Mouse (Mus musculus) T-helper 2 cell (primary cell): ENCODE data around the gene Zc3h10.

ENCODE experiments used
- in situ Hi-C: fragments of 300-600 bp; cut with MboI, MseI; formaldehyde crosslinking; loops from one replicate; pipeline ENCODE4 v1.15.1; 2025; ENCODE audit warnings: high pct_unique_total_duplicates

Gene Zc3h10

DNA sequence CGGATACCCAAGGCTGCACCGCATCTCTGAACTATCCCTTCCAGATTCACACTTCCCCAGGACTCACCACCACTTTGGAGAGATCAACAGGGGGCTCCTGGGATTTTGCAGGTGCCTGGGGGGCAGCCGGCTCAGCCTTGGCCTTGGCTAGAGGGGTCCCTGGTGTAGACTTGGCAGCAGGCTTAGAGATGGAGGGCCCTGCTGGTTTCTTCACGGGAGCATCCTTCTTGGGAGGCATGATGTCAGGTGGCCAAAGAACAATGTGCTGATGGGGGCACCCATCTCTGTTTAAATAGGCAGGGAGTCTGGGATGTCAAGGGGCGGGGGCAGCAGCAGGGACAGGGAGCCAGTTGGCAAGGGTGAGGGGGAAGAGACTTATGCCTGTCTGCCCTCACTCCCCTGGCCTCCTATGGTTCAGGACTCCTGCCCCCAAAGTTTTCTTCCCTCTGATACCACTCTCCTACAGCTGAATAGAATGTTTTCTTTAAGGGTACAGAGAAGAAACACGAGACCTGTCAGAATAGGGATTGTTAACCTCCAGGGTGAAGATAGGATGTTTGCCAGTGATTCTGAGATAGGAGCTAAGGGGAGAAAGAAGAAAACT lies 50.3 kb downstream of the Zc3h10 start:
- in situ Hi-C loops: no loop called here

DNA sequence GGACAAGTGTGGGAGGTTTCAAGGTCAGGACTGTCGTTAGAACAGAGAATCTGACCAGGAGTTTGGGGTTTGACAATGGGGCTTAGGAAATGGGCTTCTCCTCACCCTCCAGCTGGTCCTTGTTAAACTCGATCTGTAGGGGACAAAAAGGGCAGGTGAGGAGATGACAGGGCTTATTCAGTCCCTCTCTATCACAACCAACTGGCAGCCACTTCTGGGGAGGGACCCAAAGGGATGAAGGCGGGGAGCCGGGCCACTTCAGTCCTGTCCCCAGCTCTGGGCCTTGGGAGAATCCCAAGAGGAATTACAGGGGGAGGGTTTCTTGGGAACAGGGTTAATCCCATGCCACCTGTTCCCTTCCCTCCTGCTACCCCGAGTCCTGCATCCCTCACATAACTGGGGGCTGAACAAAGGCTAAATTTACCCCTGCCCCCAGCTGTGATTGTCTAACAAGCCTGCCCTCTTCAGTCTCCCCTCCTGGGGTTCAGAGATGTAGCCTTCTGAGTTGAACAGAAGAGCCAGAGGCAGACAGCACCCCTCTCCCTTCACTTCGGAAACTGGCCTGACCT lies 51.0 kb downstream of the Zc3h10 start:
- in situ Hi-C loops: no loop called here

DNA sequence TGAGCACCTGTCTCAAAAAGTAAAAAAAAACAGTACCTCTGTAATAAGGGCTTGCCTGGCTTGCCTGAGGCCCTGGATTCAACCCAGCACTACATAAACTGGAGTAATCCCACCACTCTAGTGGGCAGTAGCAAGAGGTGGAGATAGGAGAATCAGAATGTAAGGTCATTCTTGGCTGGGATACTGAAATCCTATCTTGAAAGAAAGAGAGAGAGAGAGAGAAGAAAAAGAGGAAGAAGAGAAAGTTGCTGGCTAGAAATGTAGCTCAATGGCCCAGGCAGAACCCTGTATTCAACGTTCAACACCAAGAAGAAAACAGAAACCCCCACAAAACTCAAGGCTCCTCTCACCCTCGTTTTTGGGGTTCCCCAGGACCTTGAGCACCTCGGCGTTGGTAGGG lies 51.7 kb downstream of the Zc3h10 start:
- in situ Hi-C loops: no loop called here

DNA sequence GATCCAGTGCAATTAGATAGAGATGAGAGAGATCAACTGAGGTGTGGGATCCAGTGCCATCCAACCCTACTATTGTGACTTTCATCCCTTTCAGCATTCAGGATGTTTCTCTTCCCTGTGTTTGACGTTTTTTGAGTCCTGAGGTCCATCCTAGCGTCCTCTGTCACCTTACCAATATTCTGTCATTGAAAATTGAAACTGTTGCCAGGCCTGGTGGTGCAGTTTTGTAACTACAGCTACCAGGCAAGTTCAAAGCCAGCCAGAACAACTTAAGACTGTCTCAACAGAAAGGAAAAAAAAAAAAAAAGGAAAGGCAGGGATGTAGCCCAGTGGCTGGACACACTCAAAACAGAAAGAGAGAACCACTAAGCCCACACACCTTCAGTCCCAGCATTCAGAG lies 52.3 kb downstream of the Zc3h10 start:
- in situ Hi-C loops: no loop called here

DNA sequence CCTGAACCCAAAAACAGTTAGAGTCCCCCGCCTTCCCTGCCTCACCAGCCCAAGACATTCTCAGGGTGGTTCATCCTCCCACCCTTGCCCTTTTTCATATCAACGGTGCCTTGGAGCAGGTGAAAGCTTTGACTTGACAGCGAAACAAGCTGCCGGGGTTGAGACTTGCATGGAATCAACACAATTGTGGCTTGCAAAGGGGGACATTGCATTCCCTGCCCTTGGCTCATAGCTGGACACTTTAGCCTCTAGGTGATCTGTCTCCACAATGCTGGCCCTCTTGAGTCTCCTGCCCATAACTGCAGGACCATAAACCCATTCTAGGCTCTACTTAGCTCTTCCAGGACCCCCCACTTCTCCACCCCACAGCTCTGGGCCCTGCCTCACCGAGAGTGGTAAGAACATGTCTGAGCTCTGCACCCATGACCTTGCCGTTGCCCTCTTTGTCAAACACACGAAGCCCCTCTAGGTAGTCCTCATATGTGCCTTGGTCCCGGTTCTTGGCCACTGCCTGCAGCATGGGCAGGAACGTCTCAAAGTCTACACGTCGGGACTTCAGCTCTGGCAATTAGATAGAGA lies 52.8 kb downstream of the Zc3h10 start:
- in situ Hi-C loops: loop anchor here (5.0 kb wide), 1 partner anchor 33 kb away; the partner anchor contains the start of gene Esyt1

DNA sequence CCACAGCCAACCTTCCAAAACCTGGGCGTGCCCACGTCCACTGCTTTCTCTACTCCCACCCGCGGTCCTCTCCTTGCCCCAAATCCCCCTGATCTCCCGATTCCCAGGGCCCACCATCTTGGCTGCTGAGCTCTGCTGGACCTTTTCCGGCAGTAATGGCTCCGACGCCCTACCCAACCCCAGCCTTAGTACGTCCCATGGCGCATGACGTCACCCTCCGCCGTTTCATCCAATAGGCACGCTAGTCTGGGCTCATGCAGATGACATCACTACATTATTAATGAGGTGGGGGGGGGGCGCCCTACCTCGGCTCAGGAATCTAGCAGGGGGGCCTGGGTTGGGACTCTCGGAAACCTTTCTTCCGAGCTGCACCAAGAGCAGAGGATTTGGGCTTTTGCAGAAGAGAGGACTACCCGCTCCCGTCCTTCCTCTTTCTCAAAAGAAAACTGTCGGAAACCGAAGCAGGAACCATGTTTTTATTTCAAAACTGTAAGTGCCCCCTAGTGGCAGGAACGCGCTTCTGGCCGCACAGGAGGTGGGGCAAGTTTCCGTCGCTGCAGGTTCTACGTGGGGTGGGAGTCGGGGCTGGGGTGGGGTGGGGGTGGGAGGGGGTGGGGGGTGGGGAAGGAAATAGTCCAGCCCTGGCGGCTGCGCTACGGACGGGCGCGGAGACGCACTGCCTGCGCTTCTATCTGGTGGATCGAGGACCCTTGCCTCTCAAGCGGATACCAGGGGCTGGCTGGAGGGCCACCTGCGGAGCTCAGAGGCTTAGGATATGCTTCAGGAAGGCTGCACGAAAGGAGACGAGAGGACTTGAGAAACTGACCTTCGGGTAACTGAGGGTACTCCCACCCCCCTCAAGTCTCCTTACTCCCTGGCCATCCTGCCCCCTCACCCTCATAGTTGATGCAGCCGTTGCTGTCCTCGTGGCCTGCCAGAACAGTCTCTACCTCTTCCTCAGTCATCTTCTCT lies 53.6 kb downstream of the Zc3h10 start, which contains the start of gene Myl6:
Myl6 (minus strand) TSS at position 451 of the 972 bp plus-strand sequence.
- in situ Hi-C loops: loop anchor here (5.0 kb wide), 1 partner anchor 33 kb away; the partner anchor contains the start of gene Esyt1

DNA sequence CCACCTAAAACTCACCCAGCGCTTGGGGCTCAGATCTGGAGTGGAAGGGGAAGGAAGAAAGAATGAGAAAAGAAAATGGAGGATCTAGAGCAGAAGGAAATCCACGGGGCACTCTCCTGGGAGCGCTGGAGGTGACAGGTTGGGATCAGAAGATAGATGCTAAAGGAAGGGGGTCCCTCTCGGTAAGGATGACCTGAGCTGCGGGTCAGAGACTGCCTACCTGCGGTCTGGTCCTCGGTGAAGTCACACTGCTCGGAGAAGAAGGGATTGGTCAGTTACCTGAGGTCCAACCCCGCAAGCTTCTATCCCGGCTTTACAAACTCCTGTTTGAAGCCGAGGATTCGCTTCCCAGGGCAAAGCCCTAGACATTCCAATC lies 54.3 kb downstream of the Zc3h10 start:
- in situ Hi-C loops: loop anchor here (5.0 kb wide), 1 partner anchor 34 kb away; the partner anchor contains the start of gene Esyt1

DNA sequence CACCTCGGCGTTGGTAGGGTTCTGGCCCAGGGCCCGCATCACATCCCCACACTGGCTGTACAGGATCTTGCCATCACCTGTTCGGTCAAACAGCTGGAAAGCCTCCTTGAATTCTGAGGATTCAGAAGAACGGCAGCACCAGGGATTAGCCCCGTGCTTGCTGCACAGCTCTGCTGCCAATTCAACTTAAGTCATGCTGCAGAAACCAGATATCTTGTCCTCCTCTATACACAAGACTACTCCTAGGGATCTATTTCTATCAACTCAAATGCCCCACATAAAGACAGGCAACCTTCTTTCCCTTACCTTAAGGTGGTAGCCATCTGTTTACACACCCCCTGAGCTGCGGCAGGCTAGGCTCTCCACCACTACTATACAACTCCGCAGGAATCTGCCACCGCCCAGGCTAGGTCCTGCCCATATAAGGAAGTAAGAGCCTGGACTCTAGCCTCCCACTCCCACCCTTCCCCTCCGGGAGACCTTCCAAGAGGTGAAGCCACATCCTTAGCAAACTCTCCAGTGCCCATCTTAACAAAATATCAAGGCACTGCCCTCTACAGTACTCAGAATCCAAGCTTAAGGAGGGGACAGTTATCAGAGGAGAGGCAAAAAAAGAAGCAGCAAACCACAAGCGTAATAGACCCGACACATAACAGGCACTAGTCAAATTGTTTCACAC lies 54.8 kb downstream of the Zc3h10 start:
- in situ Hi-C loops: loop anchor here (5.0 kb wide), 1 partner anchor 35 kb away; the partner anchor contains the start of gene Esyt1

DNA sequence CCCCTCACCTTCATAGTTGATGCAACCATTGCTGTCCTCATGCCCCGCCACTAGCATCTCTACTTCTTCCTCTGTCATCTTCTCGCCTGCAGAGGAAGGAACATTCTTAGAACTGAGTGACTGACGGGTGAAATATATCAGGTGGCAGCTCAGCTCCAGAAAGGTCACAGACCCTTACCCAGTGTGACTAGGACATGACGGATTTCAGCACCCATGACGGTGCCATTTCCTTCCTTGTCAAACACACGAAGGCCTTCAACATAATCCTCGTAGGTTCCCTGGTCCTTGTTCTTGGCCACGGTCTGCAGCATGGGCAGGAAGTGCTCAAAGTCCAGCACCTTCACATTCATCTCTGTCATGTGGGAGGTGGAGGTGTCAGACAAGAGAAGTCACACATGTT lies 55.5 kb downstream of the Zc3h10 start:
- in situ Hi-C loops: loop anchor here (5.0 kb wide), 1 partner anchor 35 kb away; the partner anchor contains the start of gene Esyt1
